Mouse (Mus musculus): Measurements from ENCODE around the gene Hist1h2ai.

DNA sequence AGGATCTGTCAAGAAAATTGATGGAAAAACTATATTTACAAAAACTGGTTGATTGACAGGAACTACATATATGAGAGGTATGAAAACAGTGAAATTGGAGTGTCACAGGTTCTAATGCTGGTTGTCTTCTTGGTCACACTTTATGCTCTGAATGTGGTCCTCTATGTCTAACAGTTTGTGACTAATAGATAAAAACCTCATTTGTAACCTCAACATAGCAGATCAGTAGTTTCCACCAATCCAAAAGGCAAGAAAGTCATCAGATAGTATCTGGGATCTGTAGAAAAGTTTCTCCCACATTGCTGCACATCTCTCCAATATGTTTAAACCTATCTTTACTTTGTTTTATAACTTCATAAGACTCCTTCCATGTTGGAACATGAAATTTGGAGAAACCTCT, 35.2 kb downstream of the Hist1h2ai start:
- TF ChIP-seq CTCF (IDR thresholded peaks at IDR 0.05) (no peak), EP300 (IDR thresholded peaks at IDR 0.05) (no peak)

All from lung, postnatal 0 days (tissue).